Mouse (Mus musculus) limb, embryonic 14.5 days (tissue): Measurements from ENCODE around the gene Pik3c2a. TPM values are rescaled to one million over a fixed set of nuclear protein-coding genes. Genes with fewer than 3 reads are reported as not detected.
A peak's percentile ranks its signal among the peaks of the same experiment; 100 is the strongest.
"Not testable (repeated sequence)": the region's sequence is repeated elsewhere in the genome, so short reads cannot be mapped to it uniquely, and the experiment has no call there.

ENCODE experiments used
- ATAC-seq: fragments of 200-750 bp; cut with Nextera tagmentation; 2 replicates; pipeline ENCODE4 v1.8.0; 2017; ENCODE audit warnings: low read depth, moderate number of reproducible peaks, moderate TSS enrichment; ENCODE audit not compliant: low FRiP score
- DNase-seq: peaks from one replicate; pipeline ENCODE4 v3.0.0-alpha.2; 2015; ENCODE audit warnings: low spot score
- H3K27ac ChIP-seq: fragments of 300-500 bp; sonication (generic); replicated peaks from 2 replicates; pipeline ENCODE4 v1.5.1; 2014; ENCODE audit warnings: low read depth, mild to moderate bottlenecking, low read length, moderate library complexity, mixed read lengths
- H3K27me3 ChIP-seq: fragments of 300-500 bp; sonication (generic); 2 replicates; pipeline ENCODE4 v1.6.1; 2014; ENCODE audit warnings: low read length, mixed read lengths; ENCODE audit not compliant: control insufficient read depth, insufficient read depth
- H3K36me3 ChIP-seq: fragments of 300-500 bp; sonication (generic); 2 replicates; pipeline ENCODE4 v1.6.1; 2014; ENCODE audit warnings: mild to moderate bottlenecking, low read length, moderate library complexity, mixed read lengths; ENCODE audit not compliant: control insufficient read depth, insufficient read depth
- H3K4me1 ChIP-seq: fragments of 300-500 bp; sonication (generic); 2 replicates; pipeline ENCODE4 v1.6.1; 2014; ENCODE audit warnings: antibody characterized with exemption, low read length, mixed read lengths; ENCODE audit not compliant: control insufficient read depth, insufficient read depth
- H3K4me2 ChIP-seq: fragments of 300-500 bp; sonication (generic); replicated peaks from 2 replicates; pipeline ENCODE4 v1.6.1; 2014; ENCODE audit warnings: low read depth, mild to moderate bottlenecking, low read length, moderate library complexity; ENCODE audit not compliant: severe bottlenecking
- H3K4me3 ChIP-seq: fragments of 300-500 bp; sonication (generic); replicated peaks from 2 replicates; pipeline ENCODE4 v1.5.1; 2014; ENCODE audit warnings: low read length
- H3K9ac ChIP-seq: fragments of 300-500 bp; sonication (generic); 2 replicates; pipeline ENCODE4 v1.6.1; 2014; ENCODE audit warnings: mild to moderate bottlenecking, low read depth, low read length, moderate library complexity; ENCODE audit not compliant: severe bottlenecking
- H3K9me3 ChIP-seq: fragments of 300-500 bp; sonication (generic); 2 replicates; pipeline ENCODE4 v1.6.1; 2016; ENCODE audit warnings: low read length; ENCODE audit not compliant: control insufficient read depth
- POLR2A ChIP-seq: fragments of 200-500 bp; IDR thresholded peaks from 2 replicates; pipeline ENCODE4 v1.8.0; 2012; ENCODE audit warnings: inconsistent platforms, mild to moderate bottlenecking, moderate library complexity, borderline replicate concordance; ENCODE audit not compliant: insufficient read depth, insufficient read length; ENCODE audit errors: extremely low read depth
- WGBS: fragments of 180-500 bp; shearing (Covaris S2); extraction: QIAGEN DNeasy Blood & Tissue Kit; methylation state at CpG from one replicate; pipeline ENCODE4 v1.1.7; 2014; 5-methylcytosine and 5-hydroxymethylcytosine counted together
- polyA plus RNA-seq, 2 experiments: library from polyadenylated mRNA; depleted of rRNA in 1 of 2; stranded (reverse) in 1 of 2; unstranded in 1 of 2; fragments of >200 nt; fragmentation: Nextera tagmentation in 1 of 2; extraction: Ambion mirVana in 1 of 2; gene quantifications; 2 replicates each; pipeline versions ENCODE4 v1.2.1 to v1.2.3; 2012 to 2014

Pik3c2a gene
- polyA plus RNA-seq, 2 experiments = 21.8 to 22.9 TPM

DNA sequence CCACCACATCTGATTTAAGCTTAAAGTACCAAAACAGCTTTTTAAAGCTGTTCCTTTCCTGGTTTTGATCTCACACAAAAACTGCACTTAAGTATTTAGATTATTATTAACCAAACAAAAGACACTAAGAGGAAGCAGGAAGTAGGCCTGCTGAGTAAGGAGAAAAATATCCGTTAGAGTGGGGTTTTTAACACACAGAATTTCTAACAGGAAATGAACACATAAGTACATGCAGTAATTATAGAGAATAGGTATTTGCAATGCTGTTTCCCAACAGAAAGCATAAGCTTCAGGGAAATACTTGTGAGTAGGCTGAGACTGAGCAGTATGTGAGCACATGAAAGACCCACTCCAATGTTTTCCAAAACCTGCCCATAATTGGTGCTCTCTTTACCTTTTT is 33.8 kb downstream of the Pik3c2a start:
- no peak for DNase-seq
- Histone ChIP-seq H3K27ac (no peak overlapping the region), H3K4me2 (no peak overlapping the region), H3K9me3 (no peaks in the 10 kb centered on the region), H3K9ac (no peak overlapping the region), H3K4me1 (no peaks in the 10 kb centered on the region), H3K27me3 (no peaks in the 10 kb centered on the region), H3K36me3 (0 out of 2 replicates have a peak, but pooled peaks cover 3% of the 10 kb centered on the region), H3K4me3 (no peak overlapping the region)
- 27% methylated on average over 1 of the region's 1 CpGs for WGBS
- no peak for ATAC-seq
- no peak for TF ChIP-seq POLR2A

GRCm38 (mm10) chr7:116392329-116392728 is 50.9 kb downstream of the Pik3c2a start:
- WGBS = 89% methylated on average over 3 of the region's 3 CpGs
- ATAC-seq = no peak
- no peak overlapping the region for H3K27ac ChIP-seq
- H3K4me2 ChIP-seq = no peak overlapping the region
- no peak for DNase-seq
- H3K4me1 ChIP-seq = no peaks in the 10 kb centered on the region
- TF ChIP-seq POLR2A = no peak
- no peaks in the 10 kb centered on the region for H3K9me3 ChIP-seq
- no peak overlapping the region for H3K4me3 ChIP-seq
- H3K36me3 ChIP-seq = peaks cover 6% of the 10 kb centered on the region; the same call in 1 of the 2 replicates
- H3K9ac ChIP-seq = no peak overlapping the region
- no peaks in the 10 kb centered on the region for H3K27me3 ChIP-seq

GRCm38 (mm10) chr7:116387389-116387788 is 55.9 kb downstream of the Pik3c2a start:
- 92% methylated on average over 2 of the region's 2 CpGs for WGBS
- H3K4me3 ChIP-seq = not testable (repeated sequence)

DNA sequence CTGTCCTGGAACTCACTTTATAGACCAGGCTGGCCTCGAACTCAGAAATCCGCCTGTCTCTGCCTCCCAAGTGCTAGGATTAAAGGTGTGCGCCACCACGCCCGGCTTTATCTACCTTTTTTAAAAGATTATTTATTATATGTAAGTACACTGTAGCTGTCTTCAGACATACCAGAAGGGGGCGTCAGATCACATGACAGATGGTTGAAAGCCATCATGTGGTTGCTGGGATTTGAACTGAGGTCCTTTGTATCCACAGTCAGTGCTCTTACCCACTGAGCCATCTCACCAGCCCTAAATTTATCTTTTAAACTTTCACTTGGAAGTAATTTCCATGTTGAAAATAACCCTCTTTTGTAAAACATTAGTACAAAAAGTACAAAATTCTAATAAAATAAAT is 64.1 kb downstream of the Pik3c2a start:
- not testable (repeated sequence) for H3K27me3 ChIP-seq, H3K4me1 ChIP-seq, H3K4me2 ChIP-seq, H3K9ac ChIP-seq, DNase-seq, H3K27ac ChIP-seq, H3K9me3 ChIP-seq, H3K4me3 ChIP-seq, ATAC-seq
- WGBS = 94% methylated on average over 6 of the region's 6 CpGs
- H3K36me3 ChIP-seq = peaks cover 29% of the 10 kb centered on the region

More at GRCm38 (mm10) chr7:116387389-116387788, 55.9 kb downstream of the Pik3c2a start:
- not testable (repeated sequence) for H3K27me3 ChIP-seq, H3K27ac ChIP-seq, H3K4me1 ChIP-seq, DNase-seq, H3K9ac ChIP-seq, H3K9me3 ChIP-seq, ATAC-seq, H3K4me2 ChIP-seq
- peaks cover 27% of the 10 kb centered on the region; the same call in 1 of the 2 replicates for H3K36me3 ChIP-seq

DNA sequence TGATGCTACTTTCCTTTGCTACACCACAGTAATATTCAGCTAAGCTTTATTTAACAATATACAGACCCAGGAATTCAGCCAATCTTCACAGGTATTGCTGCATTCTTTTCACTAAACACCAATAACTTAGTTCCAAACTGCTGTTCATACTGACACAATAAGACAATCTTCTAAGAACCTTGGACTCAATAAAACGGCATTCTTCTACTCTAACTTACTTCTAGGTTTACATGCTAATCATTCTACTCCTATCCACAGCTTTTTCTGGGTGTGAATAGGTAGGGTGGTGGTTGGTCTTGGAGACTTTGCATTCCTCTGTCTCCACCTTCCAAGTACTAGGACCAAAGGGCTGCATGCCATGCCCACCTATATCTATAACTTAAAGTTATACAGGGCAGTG is 69.0 kb downstream of the Pik3c2a start:
- Histone ChIP-seq H3K36me3 (peaks cover 27% of the 10 kb centered on the region), H3K4me1 (no peaks in the 10 kb centered on the region), H3K9me3 (no peaks in the 10 kb centered on the region), H3K4me3 (no peak overlapping the region), H3K4me2 (no peak overlapping the region), H3K9ac (no peak overlapping the region), H3K27ac (no peak overlapping the region), H3K27me3 (no peaks in the 10 kb centered on the region)
- no peak for DNase-seq
- 81% methylated on average over 1 of the region's 1 CpGs for WGBS
- ATAC-seq = no peak
- no peak for TF ChIP-seq POLR2A

DNA sequence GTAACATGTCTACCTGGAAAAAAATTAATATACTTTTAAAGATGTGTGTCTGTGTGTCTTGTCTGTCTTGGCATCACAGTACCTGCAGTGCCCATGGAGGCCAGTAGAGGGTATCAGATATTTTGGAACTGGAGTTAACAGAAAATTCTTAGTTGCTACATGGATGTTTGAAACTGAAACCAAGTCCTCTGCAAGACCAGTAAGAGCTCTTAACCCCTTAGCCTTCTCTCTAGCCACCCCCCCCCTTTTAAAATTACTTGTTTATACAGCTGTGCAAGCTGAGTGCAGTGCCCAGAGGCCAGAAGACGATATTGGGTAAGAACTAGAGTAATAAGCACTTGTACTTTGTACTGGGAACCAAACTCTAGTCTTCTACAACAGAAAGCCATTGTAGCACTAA is 107.0 kb downstream of the Pik3c2a start:
- DNase-seq (peak; percentile 30), ATAC-seq (no peak)
- no peaks in the 10 kb centered on the region for H3K9me3 ChIP-seq
- no peaks in the 10 kb centered on the region for H3K27me3 ChIP-seq
- 54% methylated on average over 1 of the region's 1 CpGs for WGBS
- peaks cover 35% of the 10 kb centered on the region for H3K36me3 ChIP-seq
- no peak overlapping the region for H3K4me3 ChIP-seq
- no peak for TF ChIP-seq POLR2A
- H3K4me2 ChIP-seq = no peak overlapping the region
- no peak overlapping the region for H3K9ac ChIP-seq
- peaks cover 7% of the 10 kb centered on the region; the same call in 1 of the 2 replicates for H3K4me1 ChIP-seq
- H3K27ac ChIP-seq = no peak overlapping the region
